12 mouse cellular contexts compared by ENCODE assay signal in genomic region chr1:157280781-157281180, GRCm38 (mm10).
A peak's percentile ranks its signal among the peaks of the same experiment; 100 is the strongest.
DNase-seq lines count a peak whose midpoint lies in the region; ATAC-seq and TF ChIP-seq lines count a peak whose summit lies in the region.
"Had no signal": no experiment of that assay in that cellular context is flagged by ENCODE, and none has a peak within 500 bp of the region (broad histone marks: within the 10 kb centered on the region; RNA-seq: fewer than 3 reads in every experiment).

No protein-coding gene starts in this region.

- no peaks in the 10 kb centered on the region for H3K36me3 ChIP-seq in forebrain, embryonic 14.5 days (ENCODE audit: control insufficient read depth, insufficient read depth, low read length)
- no peaks in the 10 kb centered on the region for H3K36me3 ChIP-seq in forebrain, embryonic 11.5 days (ENCODE audit: control insufficient read depth, insufficient read depth, low read length)
- H3K36me3 ChIP-seq in CH12.LX (replicated peaks in 1 of 2; ENCODE audit: control insufficient read depth in 1 of 2, insufficient read depth in 1 of 2, low read length in 1 of 2), result no peaks in the 10 kb centered on the region
- H3K36me3 ChIP-seq: lung, embryonic 15.5 days; neural tube, embryonic 12.5 days had no signal

- no peaks in the 10 kb centered on the region for H3K79me2 ChIP-seq in CH12.LX (replicated peaks; ENCODE audit: control insufficient read depth, extremely low read depth, insufficient read depth, poor library complexity, severe bottlenecking)

- H3K9me3 ChIP-seq in forebrain, embryonic 14.5 days (replicated peaks; ENCODE audit: control insufficient read depth, low read length), result no peaks in the 10 kb centered on the region
- no peaks in the 10 kb centered on the region for H3K9me3 ChIP-seq in forebrain, embryonic 11.5 days (ENCODE audit: control insufficient read depth, low read length)
- no peaks in the 10 kb centered on the region for H3K9me3 ChIP-seq in CH12.LX (replicated peaks; ENCODE audit: low read length)
- H3K9me3 ChIP-seq: lung, embryonic 15.5 days; neural tube, embryonic 12.5 days had no signal

- H3K4me3 ChIP-seq in forebrain, embryonic 14.5 days (ENCODE audit: low read depth, low read length), result no peak overlapping the region
- H3K4me3 ChIP-seq in forebrain, embryonic 11.5 days (ENCODE audit: low read depth, low read length), result no peak overlapping the region
- no peak overlapping the region for H3K4me3 ChIP-seq in CH12.LX (replicated peaks in 1 of 3; ENCODE audit: low read depth in 2 of 3, low read length in 2 of 3, poor library complexity in 1 of 3)
- H3K4me3 ChIP-seq: lung, embryonic 15.5 days; neural tube, embryonic 12.5 days had no signal

- H3K27ac ChIP-seq in forebrain, embryonic 14.5 days (ENCODE audit: low read depth, low read length), result no peak overlapping the region
- H3K27ac ChIP-seq in forebrain, embryonic 11.5 days (ENCODE audit: low read depth, low read length), result no peak overlapping the region
- H3K27ac ChIP-seq in CH12.LX (ENCODE audit: insufficient read depth, low read depth), result no peak overlapping the region
- H3K27ac ChIP-seq: lung, embryonic 15.5 days; neural tube, embryonic 12.5 days had no signal

- H3K27me3 ChIP-seq in forebrain, embryonic 14.5 days (replicated peaks; ENCODE audit: control insufficient read depth, insufficient read depth, low read length), result no peaks in the 10 kb centered on the region
- no peaks in the 10 kb centered on the region for H3K27me3 ChIP-seq in forebrain, embryonic 11.5 days (ENCODE audit: control insufficient read depth, insufficient read depth, low read length)
- no peaks in the 10 kb centered on the region for H3K27me3 ChIP-seq in CH12.LX (replicated peaks)
- H3K27me3 ChIP-seq: lung, embryonic 15.5 days; neural tube, embryonic 12.5 days had no signal

- TF ChIP-seq EP300 in CH12.LX (IDR thresholded peaks at IDR 0.05; ENCODE audit: low read length), result no peak

- peak; percentile 79 for DNase-seq in forebrain, embryonic 14.5 days (ENCODE audit: low spot score)
- no peak for DNase-seq in forebrain, embryonic 11.5 days (ENCODE audit: low spot score)
- DNase-seq in layer of hippocampus, adult 9-10 months (ENCODE audit: low spot score), result peak; percentile 21
- no peak for DNase-seq in layer of hippocampus, postnatal 36 days
- DNase-seq in CH12.LX (ENCODE audit: extremely low read depth), result peak; percentile 20
- DNase-seq in forelimb bud, embryonic 11.5 days (ENCODE audit: low read depth, low spot score), result peak; percentile 4
- DNase-seq in thymus, adult 18-20 months, result no peak
- DNase-seq in heart, adult 11 months, result no peak
- DNase-seq: kidney, adult 18-20 months; right cerebral cortex, postnatal 25 days had no signal

- dilution Hi-C loops in CH12.LX (cut with MboI; ENCODE audit: extremely low pct_ligation_motif_present, extremely low pct_unique_long_range_greater_than_20kb, low sequenced_read_pairs), result no loop called here

- H3K4me2 ChIP-seq in forebrain, embryonic 14.5 days (ENCODE audit: low read length), result no peak overlapping the region
- H3K4me2 ChIP-seq in forebrain, embryonic 11.5 days (ENCODE audit: low read depth, low read length, severe bottlenecking), result no peak overlapping the region
- H3K4me2 ChIP-seq in CH12.LX (ENCODE audit: insufficient read depth, low read depth, poor library complexity, severe bottlenecking), result no peak overlapping the region
- H3K4me2 ChIP-seq: lung, embryonic 15.5 days; neural tube, embryonic 12.5 days had no signal

- H3K4me1 ChIP-seq in forebrain, embryonic 14.5 days (ENCODE audit: control insufficient read depth, insufficient read depth, low read length), result 0 out of 2 replicates have a peak, but pooled peaks cover 4% of the 10 kb centered on the region
- H3K4me1 ChIP-seq in forebrain, embryonic 11.5 days (replicated peaks; ENCODE audit: control insufficient read depth, insufficient read depth, low read length), result no peaks in the 10 kb centered on the region
- peaks cover 0 to 5% of the 10 kb centered on the region in 2 experiments; a peak in 2 of 4 replicates for H3K4me1 ChIP-seq in CH12.LX (ENCODE audit: control insufficient read depth in 1 of 2, insufficient read depth in 2 of 2)
- H3K4me1 ChIP-seq: lung, embryonic 15.5 days; neural tube, embryonic 12.5 days had no signal

- no peak for TF ChIP-seq POLR2A in CH12.LX (IDR thresholded peaks at IDR 0.05; ENCODE audit: low read depth, low read length)

- in situ Hi-C loops in CH12.LX (cut with MboI; ENCODE audit: low pct_ligation_motif_present, low pct_unique_long_range_greater_than_20kb, low sequenced_read_pairs), result loop anchor here (25.0 kb wide), 1 partner anchor 543 kb away; no protein-coding TSS in a partner anchor

- H3K9ac ChIP-seq in forebrain, embryonic 14.5 days (ENCODE audit: low read length), result no peak overlapping the region
- H3K9ac ChIP-seq in forebrain, embryonic 11.5 days (ENCODE audit: low read length), result no peak overlapping the region
- H3K9ac ChIP-seq in CH12.LX (ENCODE audit: insufficient read depth, low read depth), result no peak overlapping the region
- H3K9ac ChIP-seq: lung, embryonic 15.5 days; neural tube, embryonic 12.5 days had no signal

- TF ChIP-seq RAD21 in CH12.LX (IDR thresholded peaks at IDR 0.05; ENCODE audit: low read depth, low read length), result peak; percentile 72

- no peak for ATAC-seq in forebrain, embryonic 14.5 days
- no peak for ATAC-seq in forebrain, embryonic 11.5 days (replicated peaks; ENCODE audit: low FRiP score)

- TF ChIP-seq CTCF in CH12.LX (conservative IDR thresholded peaks at IDR 0.05 in 1 of 2, IDR thresholded peaks at IDR 0.05 in 1 of 2; ENCODE audit: low read depth in 2 of 2, low read length in 2 of 2), result peak in 1 of 2 experiments; percentile 67; a peak in 2 of 4 replicates

TF ChIP-seq in CH12.LX, 34 proteins besides CTCF, POLR2A, EP300 and RAD21:
- no peak for TF ChIP-seq MAZ (IDR thresholded peaks at IDR 0.05; ENCODE audit: low read depth, low read length)
- peak; percentile 59 for TF ChIP-seq SMC3 (IDR thresholded peaks at IDR 0.05; ENCODE audit: low read depth, low read length)
- TF ChIP-seq JUND (conservative IDR thresholded peaks at IDR 0.05; ENCODE audit: low read depth, low read length), result no peak
- no peak for TF ChIP-seq TBP (conservative IDR thresholded peaks at IDR 0.05; ENCODE audit: low read depth, low read length)
TF ChIP-seq in CH12.LX: peak in this region for 1.

Comparison
In these comparisons a context has a peak if more than half of its experiments do, and no peak if none do; other contexts are left out.
1. DNase-seq: peak in forebrain, embryonic 14.5 days (single experiment), layer of hippocampus, adult 9-10 months (single experiment), CH12.LX (single experiment) and forelimb bud, embryonic 11.5 days (single experiment); none in forebrain, embryonic 11.5 days (single experiment), layer of hippocampus, postnatal 36 days (0 of 2), thymus, adult 18-20 months (0 of 2) and heart, adult 11 months (single experiment).